Mouse (Mus musculus) kidney, embryonic 15.5 days (tissue): ENCODE results near the gene Emg1. TPM values are rescaled to one million over a fixed set of nuclear protein-coding genes. Genes with fewer than 3 reads are reported as not detected.
"Not testable (repeated sequence)": the region's sequence is repeated elsewhere in the genome, so short reads cannot be mapped to it uniquely, and the experiment has no call there.

Experiments used
- ATAC-seq: fragments of 200-750 bp; cut with Nextera tagmentation; replicated peaks from 2 replicates; pipeline ENCODE4 v1.8.0; 2017; ENCODE audit warnings: moderate TSS enrichment; ENCODE audit not compliant: low FRiP score
- H3K27ac ChIP-seq: fragments of 300-500 bp; sonication (generic); 2 replicates; pipeline ENCODE4 v1.5.1; 2015; ENCODE audit warnings: mild to moderate bottlenecking, inconsistent platforms
- H3K27me3 ChIP-seq: fragments of 300-500 bp; sonication (generic); 2 replicates; pipeline ENCODE4 v1.6.1; 2015; ENCODE audit warnings: inconsistent platforms
- H3K36me3 ChIP-seq: fragments of 300-500 bp; sonication (generic); 2 replicates; pipeline ENCODE4 v1.6.1; 2015; ENCODE audit warnings: inconsistent platforms
- H3K4me1 ChIP-seq: fragments of 300-500 bp; sonication (generic); 2 replicates; pipeline ENCODE4 v1.6.1; 2015; ENCODE audit warnings: inconsistent platforms
- H3K4me2 ChIP-seq: fragments of 300-500 bp; sonication (generic); 2 replicates; pipeline ENCODE4 v1.6.1; 2015; ENCODE audit warnings: moderate library complexity, mild to moderate bottlenecking, inconsistent platforms
- H3K4me3 ChIP-seq: fragments of 300-500 bp; sonication (generic); replicated peaks from 2 replicates; pipeline ENCODE4 v1.5.1; 2015; ENCODE audit warnings: mild to moderate bottlenecking, inconsistent platforms
- H3K9ac ChIP-seq: fragments of 300-500 bp; sonication (generic); 2 replicates; pipeline ENCODE4 v1.6.1; 2015; ENCODE audit warnings: mild to moderate bottlenecking, inconsistent platforms
- H3K9me3 ChIP-seq: fragments of 300-500 bp; sonication (generic); replicated peaks from 2 replicates; pipeline ENCODE4 v1.6.1; 2016; ENCODE audit warnings: inconsistent platforms
- WGBS: fragments of 180-500 bp; shearing (Covaris S2); methylation state at CpG from one replicate; pipeline ENCODE4 v1.1.7; 2015; ENCODE audit warnings: mixed read lengths; 5-methylcytosine and 5-hydroxymethylcytosine counted together
- polyA plus RNA-seq: library from polyadenylated mRNA; unstranded; fragments of >200 nt; fragmentation: Nextera tagmentation; extraction: Ambion mirVana; gene quantifications from 2 replicates; pipeline ENCODE4 v1.2.1, GENCODE M21; 2015

The Emg1 gene
- polyA plus RNA-seq, 1 experiment from 2014 or later: 206 TPM

GRCm38 (mm10) chr6:124685606-124686386 is 26.2 kb downstream of the Emg1 start:
- Histone ChIP-seq H3K9me3 (no peaks in the 10 kb centered on the region), H3K27ac (no peak overlapping the region), H3K9ac (no peak overlapping the region), H3K27me3 (no peaks in the 10 kb centered on the region), H3K36me3 (no peaks in the 10 kb centered on the region), H3K4me1 (peaks cover 21% of the 10 kb centered on the region), H3K4me3 (no peak overlapping the region), H3K4me2 (no peak overlapping the region)
- ATAC-seq: no peak
- 88% methylated on average over 12 of the region's 12 CpGs for WGBS

GRCm38 (mm10) chr6:124683591-124684417 is 28.2 kb downstream of the Emg1 start:
- no peaks in the 10 kb centered on the region for H3K36me3 ChIP-seq
- WGBS: 71% methylated on average over 14 of the region's 14 CpGs
- peaks cover 21% of the 10 kb centered on the region for H3K4me1 ChIP-seq
- peak overlapping the region; percentile 41; the same call in 1 of the 2 replicates for H3K27ac ChIP-seq
- H3K9ac ChIP-seq: no peak overlapping the region
- no peak overlapping the region for H3K4me3 ChIP-seq
- H3K9me3 ChIP-seq: no peaks in the 10 kb centered on the region
- peak; percentile 58 for ATAC-seq
- H3K4me2 ChIP-seq: no peak overlapping the region
- H3K27me3 ChIP-seq: no peaks in the 10 kb centered on the region

DNA sequence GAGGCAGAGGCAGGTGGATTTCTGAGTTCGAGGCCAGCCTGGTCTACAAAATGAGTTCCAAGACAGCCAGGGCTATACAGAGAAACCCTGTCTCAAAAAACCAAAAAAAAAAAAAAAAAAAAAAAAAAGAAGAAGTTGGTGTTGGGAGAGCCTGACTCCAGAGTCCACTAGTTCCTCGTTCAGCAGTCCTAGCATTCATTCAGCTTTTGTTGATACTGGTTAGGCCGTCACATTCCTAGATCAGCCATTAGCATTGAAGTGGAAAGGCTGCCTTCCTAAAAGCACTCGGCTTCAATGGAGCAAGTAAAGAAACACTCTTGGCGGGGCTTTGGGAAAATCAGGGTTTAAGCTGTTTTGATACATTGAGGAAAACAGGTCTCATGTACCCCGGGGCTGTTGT is 29.7 kb downstream of the Emg1 start:
- not testable (repeated sequence) for H3K4me2 ChIP-seq, H3K27me3 ChIP-seq, H3K4me3 ChIP-seq, H3K9ac ChIP-seq, H3K36me3 ChIP-seq, H3K9me3 ChIP-seq
- 0 out of 2 replicates have a peak, but pooled peaks have one; percentile 46 for ATAC-seq
- Histone ChIP-seq H3K27ac (peak overlapping the region; percentile 37; the same call in 1 of the 2 replicates), H3K4me1 (peaks cover 16% of the 10 kb centered on the region)
- WGBS: 66% methylated on average over 6 of the region's 6 CpGs

DNA sequence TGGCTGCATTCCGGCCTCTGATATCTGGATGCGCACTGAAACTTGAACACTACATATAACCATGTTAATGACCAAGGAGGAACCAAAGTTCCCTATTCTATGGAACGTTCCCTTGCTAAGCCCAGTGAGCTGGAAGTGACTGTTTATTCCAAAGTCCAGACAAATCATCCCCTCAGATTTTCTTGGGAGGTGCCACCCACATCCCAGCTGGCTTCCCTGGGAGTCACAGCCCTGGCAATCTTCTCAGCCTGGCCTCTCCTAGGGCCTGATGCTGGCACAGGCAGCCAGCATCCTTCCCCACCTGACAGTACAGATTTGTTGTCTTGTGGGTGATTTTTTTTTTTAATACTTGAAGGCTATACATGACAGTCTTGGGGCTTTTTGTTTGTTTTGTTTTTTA is 32.5 kb downstream of the Emg1 start:
- H3K4me3 ChIP-seq: no peak overlapping the region
- H3K9ac ChIP-seq: no peak overlapping the region
- no peak for ATAC-seq
- no peaks in the 10 kb centered on the region for H3K27me3 ChIP-seq
- no peak overlapping the region for H3K4me2 ChIP-seq
- H3K4me1 ChIP-seq: peaks cover 16% of the 10 kb centered on the region
- WGBS: 88% methylated on average over 3 of the region's 3 CpGs
- no peak overlapping the region for H3K27ac ChIP-seq
- peaks cover 11% of the 10 kb centered on the region; the same call in 1 of the 2 replicates for H3K36me3 ChIP-seq
- H3K9me3 ChIP-seq: no peaks in the 10 kb centered on the region

- H3K9me3 ChIP-seq: no peaks in the 10 kb centered on the region
- no peak overlapping the region for H3K9ac ChIP-seq
- H3K4me3 ChIP-seq: no peak overlapping the region
- no peak overlapping the region for H3K27ac ChIP-seq
- H3K27me3 ChIP-seq: no peaks in the 10 kb centered on the region
- H3K4me2 ChIP-seq: no peak overlapping the region
- peaks cover 16% of the 10 kb centered on the region; the same call in 1 of the 2 replicates for H3K36me3 ChIP-seq
- H3K4me1 ChIP-seq: peaks cover 14% of the 10 kb centered on the region
- no peak for ATAC-seq
- WGBS: 95% methylated on average over 7 of the region's 7 CpGs
These were observed 33.2 kb downstream of the Emg1 start for GRCm38 (mm10) chr6:124678769-124679168.

GRCm38 (mm10) chr6:124676171-124676570 is 35.8 kb downstream of the Emg1 start:
- Histone ChIP-seq H3K27ac (no peak overlapping the region), H3K36me3 (peaks cover 16% of the 10 kb centered on the region; the same call in 1 of the 2 replicates), H3K4me1 (peaks cover 10% of the 10 kb centered on the region), H3K4me2 (no peak overlapping the region), H3K4me3 (no peak overlapping the region), H3K27me3 (no peaks in the 10 kb centered on the region), H3K9ac (no peak overlapping the region), H3K9me3 (no peaks in the 10 kb centered on the region)
- WGBS: 84% methylated on average over 6 of the region's 6 CpGs
- no peak for ATAC-seq

GRCm38 (mm10) chr6:124674591-124674990 is 37.4 kb downstream of the Emg1 start:
- 95% methylated on average over 7 of the region's 7 CpGs for WGBS
- Histone ChIP-seq H3K9me3 (no peaks in the 10 kb centered on the region), H3K9ac (no peak overlapping the region), H3K36me3 (peaks cover 16% of the 10 kb centered on the region; the same call in 1 of the 2 replicates), H3K4me3 (no peak overlapping the region), H3K27me3 (no peaks in the 10 kb centered on the region), H3K4me2 (no peak overlapping the region), H3K4me1 (peaks cover 10% of the 10 kb centered on the region), H3K27ac (no peak overlapping the region)
- no peak for ATAC-seq

- H3K4me2 ChIP-seq: no peak overlapping the region
- peaks cover 16% of the 10 kb centered on the region; the same call in 1 of the 2 replicates for H3K36me3 ChIP-seq
- no peak for ATAC-seq
- H3K4me1 ChIP-seq: peaks cover 10% of the 10 kb centered on the region
- H3K9ac ChIP-seq: no peak overlapping the region
- H3K27ac ChIP-seq: no peak overlapping the region
- no peaks in the 10 kb centered on the region for H3K9me3 ChIP-seq
- no peaks in the 10 kb centered on the region for H3K27me3 ChIP-seq
- no peak overlapping the region for H3K4me3 ChIP-seq
- WGBS: 89% methylated on average over 9 of the region's 9 CpGs
These were observed 38.4 kb downstream of the Emg1 start for GRCm38 (mm10) chr6:124673619-124674018.

- H3K9ac ChIP-seq: no peak overlapping the region
- ATAC-seq: no peak
- peaks cover 10% of the 10 kb centered on the region for H3K4me1 ChIP-seq
- H3K36me3 ChIP-seq: peaks cover 16% of the 10 kb centered on the region; the same call in 1 of the 2 replicates
- H3K9me3 ChIP-seq: no peaks in the 10 kb centered on the region
- H3K27ac ChIP-seq: no peak overlapping the region
- H3K27me3 ChIP-seq: no peaks in the 10 kb centered on the region
- H3K4me3 ChIP-seq: no peak overlapping the region
- WGBS: 42% methylated on average over 6 of the region's 6 CpGs
- no peak overlapping the region for H3K4me2 ChIP-seq
These were observed 39.9 kb downstream of the Emg1 start for GRCm38 (mm10) chr6:124672100-124672499.

DNA sequence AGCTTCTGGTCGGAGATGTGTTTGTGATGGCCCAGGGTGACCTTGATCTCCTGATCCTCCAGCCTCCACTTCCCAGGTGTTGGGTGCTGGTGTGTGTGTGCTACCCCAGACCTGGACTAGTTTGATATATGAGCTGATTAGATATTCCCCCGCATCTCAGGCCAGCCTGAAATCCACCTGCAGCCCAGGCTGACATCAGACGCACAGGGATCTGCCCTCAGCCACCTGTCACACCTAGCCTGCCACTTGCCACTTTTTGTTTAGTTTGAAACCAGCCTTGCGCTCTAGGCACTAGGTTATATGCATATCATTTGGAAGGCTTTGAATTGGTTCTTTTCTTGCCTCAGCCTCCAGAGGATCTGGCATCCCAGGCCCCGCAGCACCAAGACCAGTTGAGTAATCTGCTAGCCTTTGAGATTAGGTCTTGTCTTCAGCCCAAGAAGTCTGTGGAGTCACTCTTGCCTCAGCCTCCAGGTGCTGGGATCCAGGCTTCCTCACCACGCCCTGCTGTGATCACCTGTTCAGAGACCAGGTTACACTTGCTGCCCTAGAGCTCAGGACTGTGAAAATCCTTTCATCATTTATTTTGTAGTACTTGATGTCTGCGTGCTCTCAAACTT is 41.6 kb downstream of the Emg1 start:
- H3K36me3 ChIP-seq: peaks cover 13% of the 10 kb centered on the region; the same call in 1 of the 2 replicates
- no peak overlapping the region for H3K4me2 ChIP-seq
- H3K9me3 ChIP-seq: no peaks in the 10 kb centered on the region
- H3K27ac ChIP-seq: no peak overlapping the region
- ATAC-seq: no peak
- H3K9ac ChIP-seq: no peak overlapping the region
- no peak overlapping the region for H3K4me3 ChIP-seq
- peaks cover 10% of the 10 kb centered on the region for H3K4me1 ChIP-seq
- 82% methylated on average over 7 of the region's 7 CpGs for WGBS
- no peaks in the 10 kb centered on the region for H3K27me3 ChIP-seq

- Histone ChIP-seq H3K4me2 (no peak overlapping the region), H3K9me3 (no peaks in the 10 kb centered on the region), H3K9ac (no peak overlapping the region), H3K4me1 (peaks cover 10% of the 10 kb centered on the region), H3K27ac (no peak overlapping the region), H3K27me3 (no peaks in the 10 kb centered on the region), H3K4me3 (no peak overlapping the region), H3K36me3 (peaks cover 4% of the 10 kb centered on the region; the same call in 1 of the 2 replicates)
- 80% methylated on average over 11 of the region's 11 CpGs for WGBS
- no peak for ATAC-seq
These were observed 42.6 kb downstream of the Emg1 start for GRCm38 (mm10) chr6:124669234-124669859.
